Mouse (Mus musculus): ENCODE results near the gene Nup98.

The Nup98 gene

GRCm38 (mm10) chr7:102116579-102117331 lies 93.2 kb downstream of the Nup98 start, which contains the start of gene Chrna10:
Gene Chrna10, minus strand, starts transcription at chr7:102116828.
- no peak for DNase-seq (ENCODE audit: low spot score)

- DNase-seq (ENCODE audit: low spot score), result no peak
These were observed 96.7 kb downstream of the Nup98 start for GRCm38 (mm10) chr7:102113151-102113729.

GRCm38 (mm10) chr7:102109746-102110145 lies 100.2 kb downstream of the Nup98 start:
- no peak for DNase-seq (ENCODE audit: low spot score)

DNA sequence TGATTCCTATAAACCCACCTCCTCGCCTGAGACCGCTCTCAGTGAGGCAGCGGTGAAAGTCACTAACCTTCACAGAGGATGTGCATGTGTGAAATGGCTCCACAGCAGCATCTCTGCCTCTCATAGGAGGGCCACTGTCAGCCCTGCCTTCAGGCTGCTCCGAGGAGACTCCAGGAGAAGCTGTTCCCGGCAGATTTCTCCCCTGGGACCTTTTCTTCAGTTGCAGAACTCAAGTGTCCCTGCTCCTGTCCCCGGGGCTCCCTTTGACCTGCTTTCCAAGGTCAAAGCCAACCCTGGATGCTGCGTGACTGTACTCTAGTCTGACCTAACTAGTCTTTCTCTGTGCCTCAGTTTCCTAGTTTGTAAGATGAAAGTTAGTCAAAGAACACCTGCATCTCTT lies 100.8 kb downstream of the Nup98 start, which contains the start of gene Art5:
Gene Art5, minus strand, starts transcription at position 319 of the 400 bp plus-strand sequence.
- no peak for DNase-seq (ENCODE audit: low spot score)

DNA sequence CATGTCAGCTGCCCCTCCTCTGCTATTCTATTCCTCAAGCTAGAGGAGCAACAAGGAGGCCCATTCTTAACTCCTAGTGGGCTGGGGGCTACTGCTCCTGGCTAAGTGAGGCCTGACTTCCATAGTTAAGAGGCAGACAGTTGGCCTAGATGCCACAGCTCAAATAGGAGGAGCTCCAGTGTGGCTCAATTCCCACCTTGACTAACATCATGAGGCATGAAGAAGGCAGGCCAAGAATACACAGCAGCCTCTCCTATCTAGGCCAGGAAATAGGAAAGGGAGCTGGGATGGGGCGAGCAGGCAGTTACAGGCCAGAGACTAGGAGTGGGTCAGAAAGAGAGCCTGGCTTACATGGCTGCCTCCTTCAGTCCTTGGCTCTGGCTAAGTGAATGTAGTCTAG lies 101.8 kb downstream of the Nup98 start:
- DNase-seq (ENCODE audit: low spot score), result no peak

GRCm38 (mm10) chr7:102106700-102107141 lies 103.3 kb downstream of the Nup98 start:
- DNase-seq (ENCODE audit: low spot score), result peak; percentile 35

GRCm38 (mm10) chr7:102104126-102104525 lies 105.8 kb downstream of the Nup98 start:
- no peak for DNase-seq (ENCODE audit: low spot score)

DNA sequence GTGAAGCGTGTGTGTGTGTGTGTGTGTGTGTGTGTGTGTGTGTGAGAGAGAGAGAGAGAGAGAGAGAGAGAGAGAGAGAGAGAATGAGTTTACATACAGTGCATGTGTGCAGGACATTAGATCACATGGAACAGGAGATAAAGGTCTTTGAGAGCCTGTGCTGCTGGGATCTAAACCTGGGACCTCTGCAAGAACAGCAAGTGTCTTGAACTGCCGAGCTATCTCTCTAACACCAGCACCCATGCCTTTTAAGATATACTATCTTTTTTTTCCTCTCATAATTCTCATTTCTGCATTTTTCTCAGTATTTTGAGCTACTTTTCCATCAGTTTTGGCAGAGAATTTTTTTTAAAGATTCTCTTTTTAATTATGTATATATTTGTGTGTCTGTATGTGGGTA lies 106.4 kb downstream of the Nup98 start:
- DNase-seq (ENCODE audit: low spot score), result no peak

- no peak for DNase-seq (ENCODE audit: low spot score)
These were observed 107.3 kb downstream of the Nup98 start for GRCm38 (mm10) chr7:102102696-102103095.

GRCm38 (mm10) chr7:102102241-102102640 lies 107.7 kb downstream of the Nup98 start:
- DNase-seq (ENCODE audit: low spot score), result peak; percentile 38

- DNase-seq (ENCODE audit: low spot score), result no peak
These were observed 108.5 kb downstream of the Nup98 start, which contains the start of gene Art1 for GRCm38 (mm10) chr7:102101487-102101886. Gene Art1, plus strand, starts transcription at chr7:102101743.

GRCm38 (mm10) chr7:102100868-102101267 lies 109.1 kb downstream of the Nup98 start:
- DNase-seq (ENCODE audit: low spot score), result no peak

GRCm38 (mm10) chr7:102099760-102100661 lies 110.0 kb downstream of the Nup98 start:
- DNase-seq (ENCODE audit: low spot score), result peak; percentile 49

- no peak for DNase-seq (ENCODE audit: low spot score)
These were observed 122.6 kb downstream of the Nup98 start for GRCm38 (mm10) chr7:102087336-102087735.

- DNase-seq (ENCODE audit: low spot score), result no peak
These were observed 125.8 kb downstream of the Nup98 start for GRCm38 (mm10) chr7:102084041-102084696.

GRCm38 (mm10) chr7:102082816-102083215 lies 127.2 kb downstream of the Nup98 start, which contains the start of gene Trpc2:
Gene Trpc2, plus strand, starts transcription at chr7:102083116.
- DNase-seq (ENCODE audit: low spot score), result no peak

DNA sequence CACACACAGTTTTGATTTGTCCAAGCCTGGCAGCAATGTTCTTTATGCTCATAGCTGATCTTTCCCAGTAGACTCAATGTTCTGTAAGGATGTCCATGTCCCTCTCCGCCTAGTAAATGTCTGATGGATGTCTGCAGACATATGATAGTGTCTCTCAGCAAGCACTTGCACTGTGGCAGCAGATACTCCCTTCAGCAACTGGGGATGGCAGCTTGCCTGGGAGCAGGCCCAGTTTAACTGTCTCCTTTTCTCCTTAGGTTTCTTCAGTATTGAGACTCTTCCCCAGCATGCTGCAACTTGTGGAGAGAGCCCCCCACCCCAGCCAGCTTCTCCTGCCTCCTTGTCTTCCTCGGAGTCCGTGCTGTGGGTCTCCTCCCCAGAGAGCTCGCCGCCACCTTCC lies 128.2 kb downstream of the Nup98 start:
- DNase-seq (ENCODE audit: low spot score), result no peak

- no peak for DNase-seq (ENCODE audit: low spot score)
These were observed 129.7 kb downstream of the Nup98 start for GRCm38 (mm10) chr7:102080311-102080710.

DNA sequence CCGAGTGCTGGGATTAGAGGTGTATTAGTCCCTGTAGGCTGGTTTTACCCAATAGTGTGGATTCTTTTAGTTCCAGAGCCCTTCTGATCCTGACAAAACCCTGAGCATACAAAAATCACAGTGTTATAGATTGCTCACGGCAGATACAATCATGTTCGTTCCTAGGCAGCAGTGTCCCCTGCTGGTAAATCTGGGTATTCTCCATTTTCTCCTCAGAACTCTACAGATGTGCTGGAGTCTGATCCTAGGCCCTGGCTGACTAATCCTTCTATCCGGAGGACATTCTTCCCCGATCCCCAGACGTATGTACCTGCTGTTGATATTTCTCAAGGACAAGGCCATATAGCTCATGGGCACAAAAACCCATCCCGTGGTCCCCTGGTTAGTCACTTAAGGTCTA lies 131.5 kb downstream of the Nup98 start:
- DNase-seq (ENCODE audit: low spot score), result peak; percentile 66

DNA sequence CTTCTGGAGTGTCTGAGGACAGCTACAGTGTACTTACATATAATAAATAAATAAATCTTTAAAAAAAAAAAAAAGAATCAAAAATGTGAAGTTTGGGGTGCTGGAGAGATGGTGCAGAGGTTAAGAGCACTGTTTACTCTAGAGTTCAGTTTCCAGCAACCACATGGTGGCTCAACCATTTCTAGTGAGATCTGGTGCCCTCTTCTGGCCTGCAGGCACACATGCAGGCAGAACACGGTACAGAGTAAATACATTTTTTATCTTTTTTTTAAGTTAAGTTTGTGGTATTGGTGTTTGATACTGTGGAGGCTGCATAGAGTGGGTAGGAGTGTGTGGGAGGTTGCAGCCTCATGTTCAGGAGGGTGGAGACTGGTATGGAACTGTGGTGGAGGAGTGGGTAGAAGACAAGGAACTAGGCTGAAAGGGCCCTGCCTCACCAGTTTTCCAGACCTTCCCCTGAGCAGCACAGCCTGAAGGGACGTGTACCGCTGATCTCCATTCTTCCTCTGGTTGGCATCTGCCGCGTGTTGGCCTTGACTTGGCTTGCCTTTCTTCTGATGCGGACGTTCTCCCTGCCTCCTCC lies 133.2 kb downstream of the Nup98 start:
- peak; percentile 29 for DNase-seq (ENCODE audit: low spot score)

Measured in retina, embryonic 14.5 days (tissue).